Mouse (Mus musculus): ENCODE results near the gene Hcfc1r1.

GRCm38 (mm10) chr17:23683226-23683625, 9.8 kb downstream of the Hcfc1r1 start:
- no peak for TF ChIP-seq CTCF (IDR thresholded peaks at IDR 0.05; ENCODE audit: borderline replicate concordance, insufficient read depth, low read length)
- TF ChIP-seq POLR2A (IDR thresholded peaks at IDR 0.05; ENCODE audit: low read depth, low read length), result no peak
